Mouse (Mus musculus) liver, embryonic 14.5 days (tissue): ENCODE results near the gene Rbl2. TPM values are rescaled to one million over a fixed set of nuclear protein-coding genes. Genes with fewer than 3 reads are reported as not detected.

Source experiments
- ATAC-seq: fragments of 200-750 bp; cut with Nextera tagmentation; 2 replicates; pipeline ENCODE4 v1.8.0; 2017; ENCODE audit warnings: moderate number of reproducible peaks, mild to moderate bottlenecking, moderate library complexity; ENCODE audit not compliant: insufficient read depth
- DNase-seq, 3 experiments: peaks; one replicate each; pipeline ENCODE4 v3.0.0-alpha.2; 2012 to 2013; ENCODE audit warnings: low read depth in 3 of 3, low spot score in 3 of 3
- H3K27ac ChIP-seq: fragments of 300-500 bp; sonication (generic); 2 replicates; pipeline ENCODE4 v1.5.1; 2014; ENCODE audit warnings: moderate library complexity, mild to moderate bottlenecking, control low read depth, inconsistent platforms
- H3K27me3 ChIP-seq: fragments of 300-500 bp; sonication (generic); 2 replicates; pipeline ENCODE4 v1.6.1; 2014; ENCODE audit warnings: mild to moderate bottlenecking, low read length, moderate library complexity; ENCODE audit not compliant: control insufficient read depth, insufficient read depth
- H3K36me3 ChIP-seq: fragments of 300-500 bp; sonication (generic); replicated peaks from 2 replicates; pipeline ENCODE4 v1.6.1; 2014; ENCODE audit warnings: low read depth; ENCODE audit not compliant: control insufficient read depth, insufficient read depth
- H3K4me1 ChIP-seq, 2 experiments: fragments of 200-500 bp in 1 of 2; fragments of 300-500 bp in 1 of 2; sonication (generic) in 1 of 2; replicated peaks; 2 replicates each; pipeline ENCODE4 v1.6.1; 2012 to 2014; ENCODE audit warnings: antibody characterized with exemption in 1 of 2, inconsistent platforms in 1 of 2, low read length in 1 of 2; ENCODE audit not compliant: control insufficient read depth in 2 of 2, insufficient read depth in 2 of 2
- H3K4me2 ChIP-seq: fragments of 300-500 bp; sonication (generic); 2 replicates; pipeline ENCODE4 v1.6.1; 2014; ENCODE audit warnings: low read depth, mild to moderate bottlenecking, control low read depth, moderate library complexity
- H3K4me3 ChIP-seq, 2 experiments: fragments of 200-500 bp in 1 of 2; fragments of 300-500 bp in 1 of 2; sonication (generic) in 1 of 2; 2 replicates each; pipeline ENCODE4 v1.5.1; 2012 to 2014; ENCODE audit warnings: low read depth in 2 of 2, low read length in 2 of 2, mild to moderate bottlenecking in 2 of 2, control low read depth in 1 of 2, inconsistent platforms in 1 of 2, moderate library complexity in 1 of 2; ENCODE audit not compliant: insufficient read depth in 1 of 2
- H3K9ac ChIP-seq: fragments of 300-500 bp; sonication (generic); replicated peaks from 2 replicates; pipeline ENCODE4 v1.6.1; 2014; ENCODE audit warnings: mild to moderate bottlenecking, control low read depth, moderate library complexity
- H3K9me3 ChIP-seq: fragments of 300-500 bp; sonication (generic); 2 replicates; pipeline ENCODE4 v1.6.1; 2016; ENCODE audit warnings: low read length, mixed read lengths; ENCODE audit not compliant: control insufficient read depth
- CTCF ChIP-seq: IDR thresholded peaks from 2 replicates; pipeline ENCODE4 v1.5.1; 2016; ENCODE audit warnings: antibody characterized with exemption, low read depth, control low read depth
- EP300 ChIP-seq: IDR thresholded peaks from 2 replicates; pipeline ENCODE4 v1.6.1; 2016; ENCODE audit warnings: antibody characterized with exemption, low read depth
- WGBS: fragments of 180-500 bp; shearing (Covaris S2); extraction: QIAGEN DNeasy Blood & Tissue Kit; methylation state at CpG from one replicate; pipeline ENCODE4 v1.1.7; 2014; ENCODE audit not compliant: insufficient replicate concordance; 5-methylcytosine and 5-hydroxymethylcytosine counted together
- polyA plus RNA-seq, 2 experiments: library from polyadenylated mRNA; depleted of rRNA in 1 of 2; stranded (reverse) in 1 of 2; unstranded in 1 of 2; fragments of >200 nt; fragmentation: Nextera tagmentation in 1 of 2; extraction: Ambion mirVana in 1 of 2; gene quantifications; 2 replicates each; pipeline versions ENCODE4 v1.2.1 to v1.2.3; 2012 to 2014

Gene Rbl2
- polyA plus RNA-seq, 2 experiments: 4.5 to 4.9 TPM

- WGBS: 53% methylated on average over 6 of the region's 6 CpGs
- Histone ChIP-seq H3K4me1 (no peaks in the 10 kb centered on the region), H3K36me3 (no peaks in the 10 kb centered on the region), H3K27ac (no peak overlapping the region), H3K27me3 (no peaks in the 10 kb centered on the region), H3K9ac (no peak overlapping the region), H3K9me3 (no peaks in the 10 kb centered on the region), H3K4me2 (no peak overlapping the region), H3K4me3 (no peak overlapping the region)
- TF ChIP-seq EP300: no peak
- TF ChIP-seq CTCF: no peak
- ATAC-seq: no peak
- no peak for DNase-seq
Measured at GRCm38 (mm10) chr8:91170152-91170551, 100.3 kb downstream of the Rbl2 start.

DNA sequence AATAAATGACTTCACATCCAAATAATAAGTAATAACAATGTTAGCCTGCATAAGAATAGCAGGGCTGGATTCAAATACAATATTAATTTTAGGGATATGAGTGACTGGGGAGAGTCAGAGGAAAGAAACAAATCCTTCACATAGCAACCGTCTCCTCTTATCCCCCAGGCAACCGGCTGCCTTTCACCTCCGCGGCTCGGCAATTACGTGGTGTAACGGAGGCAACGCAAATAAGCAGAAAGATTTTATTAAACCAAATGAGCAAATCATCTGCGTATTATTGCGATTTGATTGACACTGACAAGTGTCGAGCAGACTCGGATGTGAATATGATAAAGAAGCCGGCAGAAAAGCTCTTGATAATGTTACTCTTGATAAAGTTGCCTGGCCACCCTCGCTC lies 101.1 kb downstream of the Rbl2 start:
- H3K9ac ChIP-seq: no peak overlapping the region
- no peak overlapping the region for H3K4me2 ChIP-seq
- no peaks in the 10 kb centered on the region for H3K36me3 ChIP-seq
- no peaks in the 10 kb centered on the region for H3K4me1 ChIP-seq
- ATAC-seq (no peak), DNase-seq (no peak)
- no peak overlapping the region for H3K27ac ChIP-seq
- TF ChIP-seq EP300 (no peak), CTCF (no peak)
- no peak overlapping the region for H3K4me3 ChIP-seq
- no peaks in the 10 kb centered on the region for H3K27me3 ChIP-seq
- H3K9me3 ChIP-seq: no peaks in the 10 kb centered on the region
- 63% methylated on average over 14 of the region's 14 CpGs for WGBS

DNA sequence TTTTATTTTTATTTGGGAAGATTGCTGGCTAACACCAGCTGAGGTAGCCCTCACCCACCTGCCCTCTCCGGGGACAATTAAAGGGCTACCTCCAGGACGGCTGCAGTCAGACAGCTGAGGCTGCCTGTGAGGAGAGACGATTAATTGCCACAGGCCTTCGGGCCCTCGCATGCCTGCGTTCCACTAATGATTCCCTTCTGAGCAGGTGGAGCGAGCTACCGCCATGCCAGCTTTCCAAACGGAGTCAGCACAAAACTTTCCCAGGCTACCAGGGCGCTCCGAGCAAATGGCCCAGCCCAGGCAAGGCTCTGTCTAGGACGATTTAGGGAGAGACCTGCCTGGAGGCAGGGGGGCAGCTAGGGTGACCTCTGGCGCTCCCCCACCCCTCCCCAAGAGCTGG lies 101.7 kb downstream of the Rbl2 start:
- no peak for TF ChIP-seq EP300
- TF ChIP-seq CTCF: no peak
- ATAC-seq: no peak
- H3K4me3 ChIP-seq: no peak overlapping the region
- no peaks in the 10 kb centered on the region for H3K27me3 ChIP-seq
- H3K27ac ChIP-seq: no peak overlapping the region
- H3K9me3 ChIP-seq: no peaks in the 10 kb centered on the region
- no peaks in the 10 kb centered on the region for H3K36me3 ChIP-seq
- H3K4me2 ChIP-seq: no peak overlapping the region
- no peak overlapping the region for H3K9ac ChIP-seq
- H3K4me1 ChIP-seq: no peaks in the 10 kb centered on the region
- WGBS: 70% methylated on average over 13 of the region's 13 CpGs
- no peak for DNase-seq

Other genes with a start within 250 kb of the Rbl2 start
- gene Chd9, start 241.7 kb upstream of the Rbl2 start, polyA plus RNA-seq (2012; rRNA removed): 5.7 and 6.4 TPM in 2 replicates
- gene Chd9, start 241.7 kb upstream of the Rbl2 start, polyA plus RNA-seq (2014; fragmentation: Nextera tagmentation; extraction: Ambion mirVana): 12.2 and 13.2 TPM in 2 replicates
- gene Aktip, start 129.9 kb downstream of the Rbl2 start, polyA plus RNA-seq (2012; rRNA removed): 2.7 and 2.9 TPM in 2 replicates
- gene Aktip, start 129.9 kb downstream of the Rbl2 start, polyA plus RNA-seq (2014; fragmentation: Nextera tagmentation; extraction: Ambion mirVana): 5.6 and 6.6 TPM in 2 replicates
- 0.80 and 1.1 TPM in 2 replicates for gene Rpgrip1l, start 243.2 kb downstream of the Rbl2 start, polyA plus RNA-seq (2012; rRNA removed)
- gene Rpgrip1l, start 243.2 kb downstream of the Rbl2 start, polyA plus RNA-seq (2014; fragmentation: Nextera tagmentation; extraction: Ambion mirVana): 3.3 TPM in 2 replicates
- gene Fto, start 243.5 kb downstream of the Rbl2 start, polyA plus RNA-seq (2012; rRNA removed): 8.2 and 10.0 TPM in 2 replicates
- 15.6 and 16.5 TPM in 2 replicates for gene Fto, start 243.5 kb downstream of the Rbl2 start, polyA plus RNA-seq (2014; fragmentation: Nextera tagmentation; extraction: Ambion mirVana)